In the genomic region with DNA sequence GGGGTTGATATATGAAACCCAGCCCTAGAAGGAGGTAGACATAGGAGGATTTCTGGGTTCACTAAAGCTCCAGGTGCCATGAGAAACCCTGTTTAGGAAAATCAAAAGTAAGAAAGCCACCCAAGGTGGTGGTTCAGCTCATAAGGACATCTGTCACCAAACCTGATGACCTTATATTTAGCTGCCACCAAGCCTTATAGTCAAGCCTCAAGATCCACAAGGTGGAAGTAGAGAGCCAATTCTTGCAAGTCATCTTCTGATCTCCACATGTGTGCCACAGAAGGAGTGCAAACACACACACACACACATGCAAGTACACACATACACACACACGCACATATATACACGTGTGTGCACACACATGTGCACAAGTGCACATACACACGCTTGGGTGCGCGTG, we compare ENCODE assay signal across 12 mouse cellular contexts. TPM values are rescaled to one million over a fixed set of nuclear protein-coding genes. Genes with fewer than 3 reads are reported as not detected.
DNase-seq lines count a peak whose midpoint lies in the region; ATAC-seq and TF ChIP-seq lines count a peak whose summit lies in the region.
"Had no signal": no experiment of that assay in that cellular context is flagged by ENCODE, and none has a peak within 500 bp of the region (broad histone marks: within the 10 kb centered on the region; RNA-seq: fewer than 3 reads in every experiment).

No protein-coding gene starts in this region.

- peaks cover 14% of the 10 kb centered on the region for H3K36me3 ChIP-seq in liver, embryonic 13.5 days
- 0 out of 2 replicates have a peak, but pooled peaks cover 7% of the 10 kb centered on the region for H3K36me3 ChIP-seq in liver, postnatal 0 days (replicated peaks; ENCODE audit: insufficient read depth, low read length)
- peaks cover 17% of the 10 kb centered on the region for H3K36me3 ChIP-seq in neural tube, embryonic 15.5 days

- H3K4me2 ChIP-seq in liver, embryonic 13.5 days = no peak overlapping the region
- H3K4me2 ChIP-seq in liver, postnatal 0 days (ENCODE audit: low read depth, low read length) = no peak overlapping the region
- no peak overlapping the region for H3K4me2 ChIP-seq in neural tube, embryonic 15.5 days
- H3K4me2 ChIP-seq: limb, embryonic 15.5 days had no signal

- H3K27me3 ChIP-seq in liver, embryonic 13.5 days = no peaks in the 10 kb centered on the region
- H3K27me3 ChIP-seq in liver, postnatal 0 days (ENCODE audit: insufficient read depth, low read length) = no peaks in the 10 kb centered on the region
- H3K27me3 ChIP-seq in neural tube, embryonic 15.5 days (replicated peaks) = no peaks in the 10 kb centered on the region
- H3K27me3 ChIP-seq: heart, embryonic 13.5 days; limb, embryonic 15.5 days had no signal

- DNase-seq in cerebellum, adult 9-10 months = peak; percentile 49
- DNase-seq in cerebellum, adult 18-20 months = no peak
- DNase-seq in liver, embryonic 13.5 days = peak; percentile 24
- DNase-seq in liver = no peak
- peak; percentile 32 for DNase-seq in T-cell, adult 2 months (ENCODE audit: low spot score)
- no peak for DNase-seq in liver, postnatal 0 days
- no peak for DNase-seq in gastrocnemius, adult 18-20 months (ENCODE audit: low spot score)
- DNase-seq: adrenal gland, adult 2 months; kidney, postnatal 10 days had no signal

- peaks cover 41% of the 10 kb centered on the region for H3K4me1 ChIP-seq in liver, embryonic 13.5 days (replicated peaks)
- peaks cover 8% of the 10 kb centered on the region; the same call in 1 of the 2 replicates for H3K4me1 ChIP-seq in liver, postnatal 0 days (ENCODE audit: insufficient read depth)
- peaks cover 14% of the 10 kb centered on the region for H3K4me1 ChIP-seq in neural tube, embryonic 15.5 days

- TF ChIP-seq EP300 in liver, postnatal 0 days (IDR thresholded peaks at IDR 0.05; ENCODE audit: low read depth) = no peak

- 64% methylated on average over 5 of the region's 5 CpGs for WGBS in liver, embryonic 13.5 days (ENCODE audit: insufficient replicate concordance)
- 73% methylated on average over 5 of the region's 5 CpGs for WGBS in liver, postnatal 0 days (ENCODE audit: insufficient replicate concordance)
- WGBS in neural tube, embryonic 15.5 days = 89% methylated on average over 5 of the region's 5 CpGs

- TF ChIP-seq CTCF in liver, postnatal 0 days (IDR thresholded peaks at IDR 0.05; ENCODE audit: low read depth) = peak; percentile 68

- 0 out of 2 replicates have a peak overlapping the region, but pooled peaks have one; percentile 48 for H3K27ac ChIP-seq in liver, embryonic 13.5 days
- H3K27ac ChIP-seq in liver, postnatal 0 days (ENCODE audit: low read depth) = no peak overlapping the region
- no peak overlapping the region for H3K27ac ChIP-seq in neural tube, embryonic 15.5 days (replicated peaks)

- H3K4me3 ChIP-seq in liver, embryonic 13.5 days (replicated peaks) = no peak overlapping the region
- no peak overlapping the region for H3K4me3 ChIP-seq in liver, postnatal 0 days (ENCODE audit: low read depth, low read length)
- no peak overlapping the region for H3K4me3 ChIP-seq in neural tube, embryonic 15.5 days (replicated peaks)
- H3K4me3 ChIP-seq: limb, embryonic 15.5 days had no signal

- H3K9ac ChIP-seq in liver, embryonic 13.5 days = no peak overlapping the region
- H3K9ac ChIP-seq in liver, postnatal 0 days (replicated peaks) = no peak overlapping the region
- no peak overlapping the region for H3K9ac ChIP-seq in neural tube, embryonic 15.5 days (replicated peaks)
- H3K9ac ChIP-seq: heart, embryonic 13.5 days; limb, embryonic 15.5 days had no signal

- no peak for ATAC-seq in liver, embryonic 13.5 days (ENCODE audit: low read depth)
- ATAC-seq in liver, postnatal 0 days = no peak
- no peak for ATAC-seq in neural tube, embryonic 15.5 days (ENCODE audit: low FRiP score)

- H3K9me3 ChIP-seq in liver, embryonic 13.5 days (replicated peaks) = no peaks in the 10 kb centered on the region
- no peaks in the 10 kb centered on the region for H3K9me3 ChIP-seq in liver, postnatal 0 days (ENCODE audit: low read length)
- H3K9me3 ChIP-seq in neural tube, embryonic 15.5 days (replicated peaks) = no peaks in the 10 kb centered on the region
- H3K9me3 ChIP-seq: heart, embryonic 13.5 days; limb, embryonic 15.5 days had no signal

RNA-seq across cellular contexts. Expression of a gene that starts 1.1 kb away (rescaled TPM):
- 16.2 and 20.3 TPM in 2 replicates for polyA plus RNA-seq in liver, embryonic 13.5 days (2015; fragmentation: Nextera tagmentation; extraction: Ambion mirVana)
- polyA plus RNA-seq in liver, postnatal 0 days (2015; fragmentation: Nextera tagmentation; extraction: Ambion mirVana) = 16.8 and 19.4 TPM in 2 replicates
- 47.0 and 59.9 TPM in 2 replicates for polyA plus RNA-seq in neural tube, embryonic 15.5 days (2015; fragmentation: Nextera tagmentation; extraction: Ambion mirVana)
- total RNA-seq in gastrocnemius, adult 18-20 months (2021) = 10 to 100 TPM; 30.8 to 39.4 TPM

Comparison
In these comparisons a context has a peak if more than half of its experiments do, and no peak if none do; other contexts are left out.
1. DNase-seq: peak in cerebellum, adult 9-10 months (single experiment), liver, embryonic 13.5 days (single experiment) and T-cell, adult 2 months (single experiment); none in cerebellum, adult 18-20 months (0 of 2), liver (single experiment), liver, postnatal 0 days (single experiment) and gastrocnemius, adult 18-20 months (single experiment).